ENCODE assay signal across 18 mouse cellular contexts in the genomic region with DNA sequence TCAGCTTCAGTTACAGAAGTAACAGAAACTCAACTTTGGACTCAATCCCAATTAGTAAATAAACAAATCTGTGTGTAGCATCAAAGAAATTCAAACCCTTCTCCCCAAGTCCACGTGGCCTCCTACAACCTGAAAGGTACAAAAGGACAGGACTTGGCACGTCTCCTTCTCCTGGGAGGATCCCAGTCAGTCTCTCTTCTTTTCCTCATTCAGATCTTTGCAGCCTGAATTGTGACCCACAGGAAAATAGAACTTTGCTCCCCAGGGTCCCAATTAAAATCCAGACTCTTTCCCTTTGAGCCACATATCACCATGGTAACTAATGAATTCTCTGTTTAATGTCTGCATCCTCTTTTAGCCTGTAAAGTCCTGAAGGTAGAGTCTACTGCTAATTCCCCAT. TPM values are rescaled to one million over a fixed set of nuclear protein-coding genes. Genes with fewer than 3 reads are reported as not detected.
DNase-seq lines count a peak whose midpoint lies in the region; ATAC-seq lines count a peak whose summit lies in the region.
"Had no signal": no experiment of that assay in that cellular context is flagged by ENCODE, and none has a peak within 500 bp of the region (broad histone marks: within the 10 kb centered on the region; RNA-seq: fewer than 3 reads in every experiment).

No protein-coding gene starts in this region.

- no peaks in the 10 kb centered on the region for H3K9me3 ChIP-seq in forebrain, embryonic 12.5 days
- H3K9me3 ChIP-seq in forebrain, embryonic 15.5 days: no peaks in the 10 kb centered on the region
- no peaks in the 10 kb centered on the region for H3K9me3 ChIP-seq in neural tube, embryonic 13.5 days
- H3K9me3 ChIP-seq: heart, embryonic 10.5 days; midbrain, embryonic 12.5 days had no signal

- H3K36me3 ChIP-seq in forebrain, embryonic 12.5 days (replicated peaks): no peaks in the 10 kb centered on the region
- H3K36me3 ChIP-seq in forebrain, embryonic 15.5 days: no peaks in the 10 kb centered on the region
- no peaks in the 10 kb centered on the region for H3K36me3 ChIP-seq in neural tube, embryonic 13.5 days
- H3K36me3 ChIP-seq: heart, embryonic 10.5 days; midbrain, embryonic 12.5 days had no signal

- no peaks in the 10 kb centered on the region for H3K4me1 ChIP-seq in forebrain, embryonic 12.5 days
- no peaks in the 10 kb centered on the region for H3K4me1 ChIP-seq in forebrain, embryonic 15.5 days
- H3K4me1 ChIP-seq in neural tube, embryonic 13.5 days (replicated peaks): no peaks in the 10 kb centered on the region

- H3K27ac ChIP-seq in forebrain, embryonic 12.5 days: no peak overlapping the region
- H3K27ac ChIP-seq in forebrain, embryonic 15.5 days (replicated peaks): no peak overlapping the region
- no peak overlapping the region for H3K27ac ChIP-seq in neural tube, embryonic 13.5 days (replicated peaks)
- H3K27ac ChIP-seq: heart, embryonic 10.5 days; midbrain, embryonic 12.5 days had no signal

- no peak overlapping the region for H3K4me3 ChIP-seq in forebrain, embryonic 12.5 days (replicated peaks)
- no peak overlapping the region for H3K4me3 ChIP-seq in forebrain, embryonic 15.5 days
- H3K4me3 ChIP-seq in neural tube, embryonic 13.5 days: no peak overlapping the region
- H3K4me3 ChIP-seq: heart, embryonic 10.5 days; midbrain, embryonic 12.5 days had no signal

- H3K27me3 ChIP-seq in forebrain, embryonic 12.5 days: no peaks in the 10 kb centered on the region
- no peaks in the 10 kb centered on the region for H3K27me3 ChIP-seq in forebrain, embryonic 15.5 days
- H3K27me3 ChIP-seq in neural tube, embryonic 13.5 days: no peaks in the 10 kb centered on the region
- H3K27me3 ChIP-seq: midbrain, embryonic 12.5 days had no signal

- no peak overlapping the region for H3K9ac ChIP-seq in forebrain, embryonic 12.5 days
- H3K9ac ChIP-seq in forebrain, embryonic 15.5 days (replicated peaks): no peak overlapping the region
- H3K9ac ChIP-seq in neural tube, embryonic 13.5 days: no peak overlapping the region
- H3K9ac ChIP-seq: midbrain, embryonic 12.5 days had no signal

- 21% methylated on average over 2 of the region's 2 CpGs for WGBS in forebrain, embryonic 12.5 days
- WGBS in forebrain, embryonic 15.5 days: 11% methylated on average over 2 of the region's 2 CpGs
- WGBS in neural tube, embryonic 13.5 days: 40% methylated on average over 2 of the region's 2 CpGs

- peak; percentile 17; the same call in 1 of the 2 replicates for ATAC-seq in forebrain, embryonic 12.5 days (ENCODE audit: low FRiP score)
- no peak; the same call in 1 of the 2 replicates for ATAC-seq in forebrain, embryonic 15.5 days (replicated peaks)
- peak; percentile 50; the same call in 1 of the 2 replicates for ATAC-seq in neural tube, embryonic 13.5 days (ENCODE audit: low read depth)

- H3K4me2 ChIP-seq in forebrain, embryonic 12.5 days: no peak overlapping the region
- H3K4me2 ChIP-seq in forebrain, embryonic 15.5 days (replicated peaks): no peak overlapping the region
- no peak overlapping the region for H3K4me2 ChIP-seq in neural tube, embryonic 13.5 days
- H3K4me2 ChIP-seq: midbrain, embryonic 12.5 days had no signal

- DNase-seq in kidney, adult 11 months: peak; percentile 79
- no peak for DNase-seq in kidney, postnatal 4 days
- DNase-seq in neural tube, embryonic 10.5 days (ENCODE audit: extremely low spot score, low spot score): no peak
- DNase-seq in cerebellum, adult 9-10 months: no peak
- DNase-seq in lung, postnatal 36 days: no peak
- DNase-seq: cerebellum, adult 11 months; cerebellum, postnatal 25 days; heart, postnatal 10 days; layer of hippocampus, postnatal 36 days; liver; lung, adult 2 months; lung, postnatal 4 days; right cerebral cortex, postnatal 14 days had no signal

RNA-seq across cellular contexts. Expression of gene Osbpl3, which starts 10.4 kb away (rescaled TPM):
- polyA plus RNA-seq in forebrain, embryonic 12.5 days (2016; fragmentation: Nextera tagmentation; extraction: Ambion mirVana): 8.5 and 9.5 TPM in 2 replicates
- polyA plus RNA-seq in forebrain, embryonic 15.5 days (2015; fragmentation: Nextera tagmentation; extraction: Ambion mirVana): 3.6 and 5.0 TPM in 2 replicates
- 5.0 and 5.1 TPM in 2 replicates for polyA plus RNA-seq in neural tube, embryonic 13.5 days (2015; fragmentation: Nextera tagmentation; extraction: Ambion mirVana)
